Mouse (Mus musculus): ENCODE data around the gene 9930111J21Rik2. TPM values are rescaled to one million over a fixed set of nuclear protein-coding genes. Genes with fewer than 3 reads are reported as not detected.

The 9930111J21Rik2 gene
- total and polyA plus RNA-seq, 2 experiments from 2014 or later, result 0.16 to 0.78 TPM

GRCm38 (mm10) chr11:49091171-49091570 is 40.1 kb upstream of the 9930111J21Rik2 start:
- no peak for TF ChIP-seq CTCF (IDR thresholded peaks at IDR 0.05; ENCODE audit: low read depth)
- Histone ChIP-seq H3K36me3 (ENCODE audit: insufficient read depth, low read length) (no peaks in the 10 kb centered on the region), H3K27ac (no peak overlapping the region), H3K4me2 (ENCODE audit: low read depth, low read length) (no peak overlapping the region), H3K4me1 (ENCODE audit: insufficient read depth, low read length) (no peaks in the 10 kb centered on the region), H3K9ac (replicated peaks; ENCODE audit: low read length) (no peak overlapping the region), H3K9me3 (ENCODE audit: low read length) (no peaks in the 10 kb centered on the region), H3K4me3 (ENCODE audit: low read length) (no peak overlapping the region), H3K27me3 (ENCODE audit: insufficient read depth, low read length) (no peaks in the 10 kb centered on the region)
- no peak for ATAC-seq
- DNase-seq (ENCODE audit: low spot score), result no peak
- 86% methylated on average over 4 of the region's 4 CpGs for WGBS

GRCm38 (mm10) chr11:49090551-49090950 is 39.5 kb upstream of the 9930111J21Rik2 start:
- no peak overlapping the region for H3K27ac ChIP-seq
- H3K4me1 ChIP-seq (ENCODE audit: insufficient read depth, low read length), result no peaks in the 10 kb centered on the region
- H3K4me2 ChIP-seq (ENCODE audit: low read depth, low read length), result no peak overlapping the region
- TF ChIP-seq CTCF (IDR thresholded peaks at IDR 0.05; ENCODE audit: low read depth), result no peak
- 89% methylated on average over 5 of the region's 5 CpGs for WGBS
- no peaks in the 10 kb centered on the region for H3K27me3 ChIP-seq (ENCODE audit: insufficient read depth, low read length)
- DNase-seq (ENCODE audit: low spot score) (no peak), ATAC-seq (no peak)
- H3K9me3 ChIP-seq (ENCODE audit: low read length), result no peaks in the 10 kb centered on the region
- H3K9ac ChIP-seq (replicated peaks; ENCODE audit: low read length), result no peak overlapping the region
- no peaks in the 10 kb centered on the region for H3K36me3 ChIP-seq (ENCODE audit: insufficient read depth, low read length)
- no peak overlapping the region for H3K4me3 ChIP-seq (ENCODE audit: low read length)

- ATAC-seq, result no peak
- no peaks in the 10 kb centered on the region for H3K9me3 ChIP-seq (ENCODE audit: low read length)
- no peak overlapping the region for H3K27ac ChIP-seq
- H3K4me2 ChIP-seq (ENCODE audit: low read depth, low read length), result no peak overlapping the region
- no peak for TF ChIP-seq CTCF (IDR thresholded peaks at IDR 0.05; ENCODE audit: low read depth)
- H3K4me3 ChIP-seq (ENCODE audit: low read length), result no peak overlapping the region
- DNase-seq (ENCODE audit: low spot score), result no peak
- 81% methylated on average over 3 of the region's 3 CpGs for WGBS
- H3K36me3 ChIP-seq (ENCODE audit: insufficient read depth, low read length), result no peaks in the 10 kb centered on the region
- H3K4me1 ChIP-seq (ENCODE audit: insufficient read depth, low read length), result no peaks in the 10 kb centered on the region
- no peaks in the 10 kb centered on the region for H3K27me3 ChIP-seq (ENCODE audit: insufficient read depth, low read length)
- H3K9ac ChIP-seq (replicated peaks; ENCODE audit: low read length), result no peak overlapping the region
Measured at GRCm38 (mm10) chr11:49089735-49090507, 38.9 kb upstream of the 9930111J21Rik2 start.

GRCm38 (mm10) chr11:49088990-49089652 is 38.1 kb upstream of the 9930111J21Rik2 start:
- H3K36me3 ChIP-seq (ENCODE audit: insufficient read depth, low read length), result no peaks in the 10 kb centered on the region
- no peaks in the 10 kb centered on the region for H3K4me1 ChIP-seq (ENCODE audit: insufficient read depth, low read length)
- no peaks in the 10 kb centered on the region for H3K9me3 ChIP-seq (ENCODE audit: low read length)
- no peak for TF ChIP-seq CTCF (IDR thresholded peaks at IDR 0.05; ENCODE audit: low read depth)
- H3K27ac ChIP-seq, result no peak overlapping the region
- no peak overlapping the region for H3K4me2 ChIP-seq (ENCODE audit: low read depth, low read length)
- WGBS, result 96% methylated on average over 5 of the region's 5 CpGs
- no peak overlapping the region for H3K9ac ChIP-seq (replicated peaks; ENCODE audit: low read length)
- no peak overlapping the region for H3K4me3 ChIP-seq (ENCODE audit: low read length)
- no peaks in the 10 kb centered on the region for H3K27me3 ChIP-seq (ENCODE audit: insufficient read depth, low read length)
- no peak for DNase-seq (ENCODE audit: low spot score)
- no peak for ATAC-seq

- DNase-seq (ENCODE audit: low spot score), result no peak
- ATAC-seq, result no peak
- 36% methylated on average over 22 of the region's 22 CpGs for WGBS
- TF ChIP-seq CTCF (IDR thresholded peaks at IDR 0.05; ENCODE audit: low read depth), result no peak
- no peaks in the 10 kb centered on the region for H3K9me3 ChIP-seq (ENCODE audit: low read length)
- H3K27me3 ChIP-seq (ENCODE audit: insufficient read depth, low read length), result no peaks in the 10 kb centered on the region
- no peak overlapping the region for H3K9ac ChIP-seq (replicated peaks; ENCODE audit: low read length)
- H3K4me3 ChIP-seq (ENCODE audit: low read length), result no peak overlapping the region
- no peaks in the 10 kb centered on the region for H3K36me3 ChIP-seq (ENCODE audit: insufficient read depth, low read length)
- 0 out of 2 replicates have a peak overlapping the region, but pooled peaks have one; percentile 30 for H3K4me2 ChIP-seq (ENCODE audit: low read depth, low read length)
- H3K4me1 ChIP-seq (ENCODE audit: insufficient read depth, low read length), result no peaks in the 10 kb centered on the region
- H3K27ac ChIP-seq, result no peak overlapping the region
Measured at GRCm38 (mm10) chr11:49087830-49088616, 37.0 kb upstream of the 9930111J21Rik2 start.

GRCm38 (mm10) chr11:49086858-49087361 is 35.9 kb upstream of the 9930111J21Rik2 start:
- H3K27me3 ChIP-seq (ENCODE audit: insufficient read depth, low read length), result no peaks in the 10 kb centered on the region
- ATAC-seq (no peak), DNase-seq (ENCODE audit: low spot score) (no peak)
- no peaks in the 10 kb centered on the region for H3K4me1 ChIP-seq (ENCODE audit: insufficient read depth, low read length)
- no peak overlapping the region for H3K27ac ChIP-seq
- H3K9ac ChIP-seq (replicated peaks; ENCODE audit: low read length), result no peak overlapping the region
- TF ChIP-seq CTCF (IDR thresholded peaks at IDR 0.05; ENCODE audit: low read depth), result no peak
- no peak overlapping the region for H3K4me2 ChIP-seq (ENCODE audit: low read depth, low read length)
- no peaks in the 10 kb centered on the region for H3K36me3 ChIP-seq (ENCODE audit: insufficient read depth, low read length)
- no peak overlapping the region for H3K4me3 ChIP-seq (ENCODE audit: low read length)
- H3K9me3 ChIP-seq (ENCODE audit: low read length), result no peaks in the 10 kb centered on the region
- WGBS, result 85% methylated on average over 6 of the region's 6 CpGs

Data from hindbrain, postnatal 0 days (tissue).